Comparison of ENCODE assay signal across 19 mouse cellular contexts in genomic region chr3:98078816-98079215, GRCm38 (mm10).
"Had no signal": no experiment of that assay in that cellular context is flagged by ENCODE, and none has a peak within 500 bp of the region (broad histone marks: within the 10 kb centered on the region; RNA-seq: fewer than 3 reads in every experiment).

No protein-coding gene starts in this region.

- ATAC-seq: liver, postnatal 0 days; lung, postnatal 0 days; midbrain, embryonic 13.5 days; midbrain, embryonic 15.5 days had no signal

- H3K27ac ChIP-seq: lung, embryonic 15.5 days; macrophage; midbrain, embryonic 13.5 days; midbrain, embryonic 15.5 days; neural tube, embryonic 12.5 days had no signal

- DNase-seq: liver, postnatal 0 days; lung, adult 2 months; lung, postnatal 14 days; lung, postnatal 36 days; retina, postnatal 1 day; right cerebral cortex, adult 18-20 months; right cerebral cortex, postnatal 25 days; right cerebral cortex, postnatal 4 days; spleen, adult 18-20 months; thymus, adult 18-20 months; thymus, postnatal 14 days; thymus, postnatal 36 days had no signal

- H3K4me3 ChIP-seq: lung, embryonic 15.5 days; megakaryocyte, embryonic 14.5 days; midbrain, embryonic 13.5 days; midbrain, embryonic 15.5 days; neural tube, embryonic 12.5 days had no signal
